Mouse (Mus musculus) hindbrain, embryonic 13.5 days (tissue): ENCODE measurements around the gene Six1. TPM values are rescaled to one million over a fixed set of nuclear protein-coding genes. Genes with fewer than 3 reads are reported as not detected.

ENCODE experiments used
- ATAC-seq: fragments of 200-750 bp; cut with Nextera tagmentation; 2 replicates; pipeline ENCODE4 v1.8.0; 2017; ENCODE audit warnings: moderate TSS enrichment; ENCODE audit not compliant: low FRiP score
- H3K27ac ChIP-seq: fragments of 300-500 bp; sonication (generic); 2 replicates; pipeline ENCODE4 v1.5.1; 2015; ENCODE audit warnings: inconsistent platforms, mild to moderate bottlenecking, moderate library complexity
- H3K27me3 ChIP-seq: fragments of 300-500 bp; sonication (generic); 2 replicates; pipeline ENCODE4 v1.6.1; 2015; ENCODE audit warnings: mild to moderate bottlenecking, inconsistent platforms
- H3K36me3 ChIP-seq: fragments of 300-500 bp; sonication (generic); 2 replicates; pipeline ENCODE4 v1.6.1; 2015; ENCODE audit warnings: mild to moderate bottlenecking, inconsistent platforms
- H3K4me1 ChIP-seq: fragments of 300-500 bp; sonication (generic); replicated peaks from 2 replicates; pipeline ENCODE4 v1.6.1; 2015; ENCODE audit warnings: inconsistent platforms
- H3K4me2 ChIP-seq: fragments of 300-500 bp; sonication (generic); 2 replicates; pipeline ENCODE4 v1.6.1; 2015; ENCODE audit warnings: inconsistent platforms, mild to moderate bottlenecking, moderate library complexity
- H3K4me3 ChIP-seq: fragments of 300-500 bp; sonication (generic); 2 replicates; pipeline ENCODE4 v1.5.1; 2015; ENCODE audit warnings: mild to moderate bottlenecking, inconsistent platforms
- H3K9ac ChIP-seq: fragments of 300-500 bp; sonication (generic); 2 replicates; pipeline ENCODE4 v1.6.1; 2015; ENCODE audit warnings: mild to moderate bottlenecking, inconsistent platforms
- H3K9me3 ChIP-seq: fragments of 300-500 bp; sonication (generic); 2 replicates; pipeline ENCODE4 v1.6.1; 2016; ENCODE audit warnings: inconsistent platforms
- WGBS: fragments of 180-500 bp; shearing (Covaris S2); methylation state at CpG from one replicate; pipeline ENCODE4 v1.1.7; 2015; 5-methylcytosine and 5-hydroxymethylcytosine counted together
- polyA plus RNA-seq: library from polyadenylated mRNA; unstranded; fragments of >200 nt; fragmentation: Nextera tagmentation; extraction: Ambion mirVana; gene quantifications from 2 replicates; pipeline ENCODE4 v1.2.1, GENCODE M21; 2015

The Six1 gene
- polyA plus RNA-seq, 1 experiment from 2014 or later = 2.6 TPM

DNA sequence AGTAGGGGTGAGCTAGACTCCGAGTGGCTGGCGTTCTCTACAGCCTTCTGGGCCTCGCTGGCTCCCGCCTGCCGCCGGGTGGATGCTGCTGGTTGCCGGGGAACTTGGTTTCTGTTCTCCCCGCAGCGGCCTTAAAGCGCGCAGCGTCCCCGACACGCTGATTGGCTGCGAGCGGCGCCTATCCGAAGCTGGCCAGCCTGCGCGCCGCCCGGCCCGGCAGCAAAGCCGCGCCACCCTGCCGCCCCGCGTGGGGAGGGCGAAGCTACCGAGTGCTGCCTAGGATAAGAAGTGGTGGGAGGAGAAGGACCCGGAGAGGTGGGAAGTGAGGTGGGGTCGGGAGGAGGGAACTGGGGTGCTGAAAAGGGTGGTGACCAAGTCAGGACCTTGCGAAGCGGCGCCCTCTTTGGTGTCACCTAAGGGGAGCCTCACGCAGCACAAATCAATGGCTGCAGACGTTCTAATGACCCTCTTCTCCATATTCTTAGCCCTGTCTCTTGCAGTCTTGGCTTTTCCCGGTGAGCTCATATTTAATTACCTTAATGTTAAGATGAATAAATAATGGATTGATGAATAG, 7.0 kb downstream of the Six1 start:
- H3K27me3 ChIP-seq = peaks cover 97% of the 10 kb centered on the region
- H3K9me3 ChIP-seq = no peaks in the 10 kb centered on the region
- peak overlapping the region; percentile 38 for H3K4me3 ChIP-seq
- WGBS = under 1% methylated on average over 33 of the region's 38 CpGs
- no peaks in the 10 kb centered on the region for H3K36me3 ChIP-seq
- H3K9ac ChIP-seq = no peak overlapping the region; the same call in 1 of the 2 replicates
- ATAC-seq = peak; percentile 83
- H3K4me1 ChIP-seq = peaks cover 24% of the 10 kb centered on the region
- peak overlapping the region; percentile 49 for H3K4me2 ChIP-seq
- 0 out of 2 replicates have a peak overlapping the region, but pooled peaks have one; percentile 23 for H3K27ac ChIP-seq

DNA sequence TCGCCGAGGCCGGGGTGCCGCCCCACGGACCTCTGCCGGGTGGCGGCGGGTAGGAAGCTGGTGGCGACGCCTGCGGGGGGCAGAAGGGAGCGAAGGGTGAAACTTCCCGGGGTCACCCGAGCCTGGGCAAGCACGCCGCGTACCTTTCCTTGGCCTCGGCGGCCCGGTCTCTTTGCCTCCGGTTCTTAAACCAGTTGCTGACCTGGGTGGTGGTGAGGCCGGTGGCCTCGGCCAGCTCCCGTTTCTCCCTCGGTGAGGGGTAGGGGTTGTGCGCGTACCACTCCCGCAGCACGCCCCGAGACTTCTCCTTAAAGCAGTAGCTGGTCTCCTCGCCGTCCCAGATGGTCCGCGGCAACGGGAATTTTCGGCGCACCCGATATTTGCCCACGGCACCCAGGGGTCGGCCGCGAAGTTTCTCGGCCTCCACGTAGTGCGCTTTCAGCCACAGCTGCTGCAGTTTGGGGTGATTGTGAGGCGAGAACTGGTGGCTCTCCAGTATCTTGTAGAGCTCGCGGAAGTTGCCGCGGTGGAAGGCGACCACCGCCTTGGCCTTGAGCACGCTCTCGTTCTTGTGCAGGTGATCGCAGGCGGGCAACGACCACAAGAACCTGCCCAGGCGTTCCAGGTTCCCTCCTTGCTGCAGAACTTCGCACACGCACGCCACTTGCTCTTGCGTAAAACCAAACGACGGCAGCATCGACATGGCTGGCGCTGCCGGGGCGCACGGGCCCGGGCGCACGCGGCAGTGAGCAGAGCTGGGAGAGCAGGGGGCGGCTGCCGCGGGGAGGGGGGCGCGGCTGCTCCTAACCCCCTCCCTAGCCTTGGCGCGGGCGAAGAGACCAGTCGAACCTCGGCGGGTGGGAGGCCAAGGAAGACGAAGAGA, 7.7 kb downstream of the Six1 start:
- Histone ChIP-seq H3K27me3 (peaks cover 95% of the 10 kb centered on the region), H3K9me3 (no peaks in the 10 kb centered on the region), H3K9ac (peak overlapping the region; percentile 64), H3K4me2 (peak overlapping the region; percentile 49), H3K27ac (peak overlapping the region; percentile 23; the same call in 1 of the 2 replicates), H3K36me3 (no peaks in the 10 kb centered on the region), H3K4me1 (peaks cover 24% of the 10 kb centered on the region), H3K4me3 (peak overlapping the region; percentile 38)
- under 1% methylated on average over 85 of the region's 85 CpGs for WGBS
- ATAC-seq = peak; percentile 43

DNA sequence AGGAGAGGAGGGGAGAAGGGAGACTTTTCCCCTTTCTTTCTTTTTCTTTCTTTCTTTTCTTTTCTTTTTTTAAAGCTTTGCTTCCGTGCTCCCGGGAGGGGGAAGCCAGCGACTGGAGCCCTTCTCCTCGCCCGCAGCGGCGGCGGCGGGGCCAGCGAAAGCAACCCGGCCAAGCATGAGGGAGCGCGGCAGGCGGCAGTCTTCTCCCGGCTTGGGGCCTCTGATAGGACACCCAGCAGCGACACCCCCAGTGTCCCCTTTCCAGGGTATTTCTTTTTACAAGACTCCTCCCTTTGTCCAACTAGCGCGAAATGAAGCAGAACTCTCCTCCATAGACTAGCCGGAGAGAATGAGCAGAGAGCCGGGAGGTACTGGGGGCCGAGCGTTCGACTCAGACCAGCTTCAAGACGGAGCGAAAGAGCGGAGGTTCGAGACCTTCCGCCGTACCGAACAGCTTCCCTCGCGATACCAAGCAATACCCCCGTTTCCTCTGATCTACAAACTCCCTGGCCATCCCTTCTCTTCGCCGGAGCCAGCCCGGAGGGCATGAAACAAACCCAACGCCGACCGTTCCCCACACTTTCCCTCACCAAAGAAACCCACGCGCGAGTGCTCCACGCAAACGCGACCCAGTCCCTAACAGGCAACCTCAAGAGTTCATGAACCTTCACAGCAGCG, 8.5 kb downstream of the Six1 start:
- no peaks in the 10 kb centered on the region for H3K36me3 ChIP-seq
- no peaks in the 10 kb centered on the region for H3K9me3 ChIP-seq
- ATAC-seq = no peak
- whole genome bisulfite sequencing = 1% methylated on average over 45 of the region's 46 CpGs
- H3K4me2 ChIP-seq = peak overlapping the region; percentile 49
- peaks cover 95% of the 10 kb centered on the region for H3K27me3 ChIP-seq
- H3K9ac ChIP-seq = peak overlapping the region; percentile 64
- H3K4me1 ChIP-seq = peaks cover 24% of the 10 kb centered on the region
- H3K4me3 ChIP-seq = peak overlapping the region; percentile 38
- H3K27ac ChIP-seq = peak overlapping the region; percentile 23; the same call in 1 of the 2 replicates

DNA sequence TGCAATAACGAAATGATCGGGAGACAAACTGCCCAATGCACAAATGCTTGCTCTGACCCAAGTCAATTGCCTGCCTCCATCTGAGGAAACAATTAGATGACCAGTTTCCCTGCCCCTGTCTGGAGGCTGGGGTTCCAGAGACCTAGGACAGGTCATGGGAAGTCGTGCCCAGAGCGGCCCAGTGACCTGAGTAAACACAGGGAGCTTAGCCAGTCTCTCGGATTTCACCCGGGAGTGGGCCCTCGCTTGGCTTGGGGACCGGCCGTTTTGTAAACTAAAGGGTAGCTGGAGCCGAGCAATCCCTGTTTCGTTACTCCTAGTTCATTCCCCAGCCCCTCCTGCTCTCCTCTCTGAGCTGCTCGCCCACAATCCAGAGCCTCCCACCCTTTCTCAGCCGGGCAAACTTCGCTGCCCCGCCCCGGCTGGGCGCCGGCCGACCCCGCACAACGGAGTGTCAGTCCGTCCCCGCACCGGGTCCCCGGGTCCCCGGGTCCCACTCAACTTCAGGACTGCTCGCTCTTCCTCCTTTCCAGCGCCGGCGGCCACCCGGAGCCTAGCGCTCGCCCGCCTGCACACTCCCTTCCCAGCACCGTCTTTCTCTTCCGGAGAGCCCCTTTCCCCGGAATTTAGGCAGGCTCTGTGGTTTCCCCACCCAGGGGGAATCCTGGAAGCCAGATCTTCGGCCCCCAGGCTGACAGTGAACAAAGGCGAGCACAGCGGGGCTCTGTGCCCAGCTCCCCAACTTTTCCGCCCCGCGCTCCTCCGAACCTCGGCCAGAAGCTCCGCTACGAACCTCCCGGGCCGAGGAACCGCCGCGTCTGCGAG, 9.3 kb downstream of the Six1 start:
- Histone ChIP-seq H3K4me3 (peak overlapping the region; percentile 38), H3K4me2 (peak overlapping the region; percentile 49), H3K27me3 (peaks cover 95% of the 10 kb centered on the region), H3K9ac (peak overlapping the region; percentile 64), H3K9me3 (no peaks in the 10 kb centered on the region), H3K4me1 (peaks cover 24% of the 10 kb centered on the region), H3K36me3 (no peaks in the 10 kb centered on the region), H3K27ac (no peak overlapping the region)
- WGBS = under 1% methylated on average over 53 of the region's 53 CpGs
- ATAC-seq = no peak

DNA sequence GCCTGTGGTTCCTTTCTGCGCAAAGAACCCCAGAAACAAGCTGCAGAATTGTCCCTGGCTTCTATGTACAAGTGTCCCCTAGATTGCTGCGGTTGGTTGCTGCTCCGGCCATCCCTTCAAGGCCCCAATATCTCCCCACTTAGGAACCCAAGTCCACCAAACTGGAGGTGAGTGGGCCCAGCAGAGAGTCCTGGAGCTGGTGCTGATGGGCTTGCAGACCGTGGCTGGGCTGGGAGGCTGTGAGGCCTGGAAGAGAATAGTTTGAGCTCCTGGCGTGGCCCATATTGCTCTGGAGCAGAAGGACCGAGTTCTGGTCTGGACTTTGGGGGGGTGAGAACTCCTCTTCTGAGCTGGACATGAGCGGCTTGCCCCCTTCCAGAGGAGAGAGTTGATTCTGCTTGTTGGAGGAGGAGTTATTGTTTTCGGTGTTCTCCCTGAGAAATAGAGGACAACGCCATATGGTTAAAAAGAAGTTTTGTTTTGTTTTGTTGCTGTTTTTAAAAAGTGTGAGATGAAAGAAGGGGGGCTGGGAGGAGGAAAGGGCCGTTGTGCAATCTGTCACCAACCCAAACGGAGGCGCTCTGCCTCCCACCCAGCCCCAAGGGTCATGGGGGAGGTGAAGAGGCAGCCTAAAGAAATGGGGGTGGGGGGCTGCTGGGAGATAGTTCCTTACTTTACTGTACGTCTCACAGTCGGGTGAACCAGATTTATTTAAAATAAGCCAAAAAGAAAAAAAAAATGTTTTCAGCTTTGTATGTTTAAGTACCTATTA, 10.1 kb downstream of the Six1 start:
- Histone ChIP-seq H3K9ac (no peak overlapping the region), H3K27ac (no peak overlapping the region), H3K4me1 (peaks cover 24% of the 10 kb centered on the region), H3K27me3 (peaks cover 95% of the 10 kb centered on the region), H3K4me3 (peak overlapping the region; percentile 38), H3K9me3 (no peaks in the 10 kb centered on the region), H3K4me2 (0 out of 2 replicates have a peak overlapping the region, but pooled peaks have one; percentile 8), H3K36me3 (no peaks in the 10 kb centered on the region)
- no peak for ATAC-seq
- WGBS = 3% methylated on average over 14 of the region's 14 CpGs

DNA sequence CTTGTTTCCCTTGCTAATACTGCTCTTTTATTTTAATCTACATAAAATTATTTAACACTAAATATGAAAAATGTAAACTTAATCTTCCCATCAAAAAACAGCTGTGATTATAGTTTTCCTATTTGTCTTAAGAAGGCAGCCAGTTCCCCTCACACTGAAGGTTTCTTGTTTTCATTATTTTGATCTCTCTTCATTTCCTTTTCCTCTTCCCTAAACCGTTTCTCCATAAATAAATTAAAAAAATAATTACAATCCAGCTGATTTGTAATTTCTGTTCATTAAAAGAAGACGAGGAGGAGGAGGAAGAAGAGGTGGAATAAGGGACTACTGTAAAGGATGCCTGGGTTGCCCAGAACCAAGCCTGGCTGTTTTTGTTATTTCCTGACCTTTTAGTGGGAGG, 10.8 kb downstream of the Six1 start:
- ATAC-seq = no peak
- Histone ChIP-seq H3K27me3 (peaks cover 95% of the 10 kb centered on the region), H3K27ac (no peak overlapping the region), H3K9me3 (no peaks in the 10 kb centered on the region), H3K4me1 (peaks cover 24% of the 10 kb centered on the region), H3K4me3 (peak overlapping the region; percentile 38; the same call in 1 of the 2 replicates), H3K4me2 (no peak overlapping the region), H3K9ac (no peak overlapping the region), H3K36me3 (no peaks in the 10 kb centered on the region)
- 8% methylated on average over 2 of the region's 2 CpGs for WGBS

DNA sequence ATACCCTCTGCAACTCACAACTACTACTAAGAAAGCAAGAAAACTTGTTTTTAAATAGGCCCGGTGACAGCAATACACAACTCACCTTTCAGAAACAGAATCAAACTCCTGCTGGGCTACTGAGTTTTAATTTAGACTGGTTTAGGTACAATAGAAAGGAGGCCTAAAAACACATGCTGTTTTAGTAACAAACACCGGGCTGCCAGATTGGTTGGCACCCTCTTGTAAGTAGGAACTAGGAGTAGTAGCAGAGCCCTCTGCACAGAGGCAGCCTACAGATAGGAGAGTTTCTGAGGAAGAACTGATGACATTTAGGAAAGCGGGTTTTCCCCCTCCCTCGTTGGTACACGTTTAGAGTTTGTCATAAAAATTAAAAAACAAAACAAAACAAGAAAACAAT, 11.3 kb downstream of the Six1 start:
- no peak overlapping the region for H3K4me2 ChIP-seq
- 3% methylated on average over 5 of the region's 5 CpGs for WGBS
- no peak for ATAC-seq
- H3K27me3 ChIP-seq = peaks cover 95% of the 10 kb centered on the region
- peaks cover 24% of the 10 kb centered on the region for H3K4me1 ChIP-seq
- no peaks in the 10 kb centered on the region for H3K36me3 ChIP-seq
- H3K27ac ChIP-seq = no peak overlapping the region
- no peaks in the 10 kb centered on the region for H3K9me3 ChIP-seq
- H3K9ac ChIP-seq = no peak overlapping the region
- H3K4me3 ChIP-seq = peak overlapping the region; percentile 7; the same call in 1 of the 2 replicates

DNA sequence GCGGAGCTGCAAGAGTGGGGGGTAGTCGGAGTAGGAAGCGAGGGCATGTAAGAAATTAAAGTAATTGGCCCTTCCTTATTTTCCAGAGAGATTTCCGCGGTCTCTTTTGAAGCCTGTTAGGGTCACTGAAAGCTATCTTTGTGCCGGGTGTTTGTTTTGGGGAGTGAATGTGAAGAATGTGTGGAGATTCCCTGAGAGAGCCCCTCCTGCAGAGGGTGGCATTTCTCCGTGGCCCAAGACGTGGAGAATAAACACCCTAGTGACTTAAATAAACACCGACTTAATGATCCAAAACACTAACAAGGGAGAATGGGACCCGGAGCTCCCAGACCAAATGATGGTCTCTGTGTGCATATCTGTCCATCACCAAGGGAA, 12.4 kb downstream of the Six1 start:
- peaks cover 92% of the 10 kb centered on the region for H3K27me3 ChIP-seq
- H3K9me3 ChIP-seq = no peaks in the 10 kb centered on the region
- H3K4me1 ChIP-seq = peaks cover 17% of the 10 kb centered on the region
- no peak overlapping the region for H3K9ac ChIP-seq
- H3K36me3 ChIP-seq = no peaks in the 10 kb centered on the region
- WGBS = under 1% methylated on average over 10 of the region's 10 CpGs
- H3K27ac ChIP-seq = no peak overlapping the region
- H3K4me2 ChIP-seq = 0 out of 2 replicates have a peak overlapping the region, but pooled peaks have one; percentile 8
- ATAC-seq = no peak
- 0 out of 2 replicates have a peak overlapping the region, but pooled peaks have one; percentile 4 for H3K4me3 ChIP-seq

DNA sequence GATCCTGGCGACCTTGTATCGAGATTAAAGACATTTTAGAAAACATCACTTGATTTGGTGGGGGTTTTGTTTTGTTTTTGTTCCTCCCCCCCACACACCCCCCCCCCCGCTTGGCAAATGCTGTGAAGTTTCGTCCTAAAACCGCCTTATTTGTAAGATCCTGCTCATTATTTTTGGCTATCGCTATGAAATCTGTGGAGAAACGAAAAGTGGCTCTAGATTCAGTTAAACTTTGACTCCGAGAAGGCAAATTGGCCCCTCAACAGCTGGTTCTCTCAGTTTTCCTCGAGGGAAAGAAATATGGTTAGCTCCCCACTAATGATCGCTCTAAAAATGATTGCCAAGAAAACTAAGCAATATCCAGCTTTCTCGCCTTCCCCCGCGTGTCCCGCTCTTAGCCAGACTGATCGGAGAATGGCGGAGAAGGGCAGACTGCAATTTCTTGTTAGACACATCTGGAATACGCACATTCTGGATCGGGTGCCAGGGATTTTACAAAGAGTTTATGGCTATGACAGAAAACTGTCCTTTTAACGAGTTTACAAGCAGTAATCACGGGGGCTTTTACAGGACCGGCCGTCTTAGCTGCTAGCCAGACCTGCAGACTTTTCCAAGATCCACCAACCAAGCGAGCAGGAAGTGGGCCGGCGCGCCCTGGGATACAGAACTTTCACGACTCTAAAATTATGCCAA, 13.0 kb downstream of the Six1 start:
- Histone ChIP-seq H3K9ac (no peak overlapping the region; the same call in 1 of the 2 replicates), H3K4me2 (peak overlapping the region; percentile 21; the same call in 1 of the 2 replicates), H3K27me3 (peaks cover 92% of the 10 kb centered on the region), H3K4me1 (peaks cover 15% of the 10 kb centered on the region), H3K9me3 (no peaks in the 10 kb centered on the region), H3K4me3 (0 out of 2 replicates have a peak overlapping the region, but pooled peaks have one; percentile 4), H3K27ac (no peak overlapping the region), H3K36me3 (no peaks in the 10 kb centered on the region)
- ATAC-seq = no peak
- under 1% methylated on average over 27 of the region's 27 CpGs for WGBS

DNA sequence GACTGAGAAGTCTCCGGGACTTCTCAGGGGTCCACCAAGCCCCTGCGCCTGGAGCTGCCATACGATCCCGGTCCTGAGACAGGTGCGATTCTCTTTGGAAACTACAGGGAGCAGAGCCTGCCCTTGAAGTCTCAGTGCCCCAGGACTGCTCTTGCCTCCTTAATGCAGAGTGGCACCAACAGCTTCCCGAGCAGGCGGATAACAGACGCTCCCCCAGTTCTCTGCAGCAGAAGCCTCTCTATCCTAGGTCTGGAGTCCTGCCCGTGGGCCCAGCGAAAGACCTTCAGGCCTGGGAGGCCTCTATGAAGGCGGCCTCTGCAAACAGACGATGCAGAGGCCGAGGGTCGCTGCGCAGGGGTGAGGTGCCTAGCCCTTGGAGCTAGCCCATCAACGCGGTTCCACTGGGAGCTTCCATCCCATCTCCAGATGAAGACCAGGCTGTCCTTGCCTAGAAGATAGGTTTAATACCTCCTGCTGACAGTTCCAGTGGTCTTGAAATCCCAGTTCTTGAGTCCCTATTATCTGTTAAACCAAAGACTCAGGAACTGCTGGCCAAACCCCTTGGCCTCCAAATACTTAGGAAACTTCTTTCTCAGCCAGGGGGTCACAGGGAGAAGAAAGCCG, 13.6 kb downstream of the Six1 start:
- Histone ChIP-seq H3K4me2 (peak overlapping the region; percentile 21; the same call in 1 of the 2 replicates), H3K27me3 (peaks cover 92% of the 10 kb centered on the region), H3K4me3 (peak overlapping the region; percentile 16), H3K36me3 (no peaks in the 10 kb centered on the region), H3K9me3 (no peaks in the 10 kb centered on the region), H3K9ac (no peak overlapping the region; the same call in 1 of the 2 replicates), H3K4me1 (peaks cover 10% of the 10 kb centered on the region), H3K27ac (no peak overlapping the region)
- ATAC-seq = no peak
- WGBS = 1% methylated on average over 18 of the region's 18 CpGs
